Mouse (Mus musculus): ENCODE data around the gene Apex1. TPM values are rescaled to one million over a fixed set of nuclear protein-coding genes. Genes with fewer than 3 reads are reported as not detected.
"Not testable (repeated sequence)": the region's sequence is repeated elsewhere in the genome, so short reads cannot be mapped to it uniquely, and the experiment has no call there.

Apex1 gene
- 246 and 285 TPM in 2 replicates for total RNA-seq (2015)
- 189 and 223 TPM in 2 replicates for total RNA-seq (2017)

DNA sequence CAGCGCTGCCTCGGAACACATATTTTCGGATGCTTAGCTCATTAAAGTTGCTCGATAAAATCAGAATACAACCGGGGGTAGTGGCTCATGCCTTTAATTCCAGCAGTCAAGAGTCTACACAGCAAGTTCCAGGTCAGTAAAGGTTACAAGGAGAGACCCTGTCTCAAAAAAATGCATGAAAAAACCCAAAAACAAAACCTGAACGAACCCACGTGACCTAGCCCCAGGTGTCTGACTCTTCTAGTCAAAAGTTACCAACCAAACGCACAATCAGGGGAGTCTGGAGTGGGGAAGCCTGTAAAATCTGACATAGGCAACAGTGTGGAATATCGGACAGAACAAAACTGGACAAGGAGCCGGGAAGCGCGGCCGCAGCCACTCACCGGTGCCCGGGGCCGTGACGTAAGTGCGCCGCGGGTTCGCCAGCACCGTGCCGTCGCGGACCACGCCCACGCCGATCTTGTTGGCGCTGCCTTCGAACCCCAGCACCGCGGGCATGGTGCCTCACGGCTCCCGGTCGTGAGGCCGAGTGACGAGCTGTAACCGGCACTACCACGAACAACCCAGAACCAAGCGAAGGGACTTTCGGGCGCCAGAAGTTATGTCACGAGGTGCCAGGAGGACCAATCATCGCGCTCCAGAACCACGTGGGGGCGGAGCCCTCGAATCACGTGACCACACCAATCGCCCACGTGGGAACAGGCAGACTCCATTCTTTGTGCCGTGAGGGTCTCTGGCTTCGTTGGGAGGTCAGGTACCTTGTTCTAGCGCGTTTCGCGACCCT is at the start of gene Apex1, which contains the start of gene Osgep:
Gene Apex1, plus strand, starts transcription at position 688 of the 784 bp plus-strand sequence.
Gene Osgep, minus strand, starts transcription at position 613 of the 784 bp plus-strand sequence.
- ATAC-seq (replicated peaks; ENCODE audit: poor library complexity): peak; percentile 86

DNA sequence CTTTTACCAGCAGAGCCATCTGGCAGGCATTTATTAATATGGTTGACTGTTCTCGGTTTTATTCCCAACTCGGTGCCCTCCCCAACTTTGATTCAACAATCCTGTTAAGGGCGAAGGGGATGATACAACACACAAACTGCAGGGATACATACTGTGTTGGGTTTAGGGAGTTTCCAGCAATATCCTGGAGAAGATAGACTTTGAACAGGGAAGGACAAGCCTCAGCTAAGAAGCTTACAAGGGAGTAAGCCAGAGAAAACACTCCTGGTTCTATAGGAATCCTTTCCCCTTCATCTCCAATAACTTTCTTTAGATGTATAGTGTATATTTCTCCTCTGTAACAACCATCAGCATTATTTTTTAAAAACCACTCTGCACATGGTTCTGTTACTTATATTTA is 49.6 kb upstream of the Apex1 start:
- no peak for ATAC-seq (replicated peaks; ENCODE audit: poor library complexity)

DNA sequence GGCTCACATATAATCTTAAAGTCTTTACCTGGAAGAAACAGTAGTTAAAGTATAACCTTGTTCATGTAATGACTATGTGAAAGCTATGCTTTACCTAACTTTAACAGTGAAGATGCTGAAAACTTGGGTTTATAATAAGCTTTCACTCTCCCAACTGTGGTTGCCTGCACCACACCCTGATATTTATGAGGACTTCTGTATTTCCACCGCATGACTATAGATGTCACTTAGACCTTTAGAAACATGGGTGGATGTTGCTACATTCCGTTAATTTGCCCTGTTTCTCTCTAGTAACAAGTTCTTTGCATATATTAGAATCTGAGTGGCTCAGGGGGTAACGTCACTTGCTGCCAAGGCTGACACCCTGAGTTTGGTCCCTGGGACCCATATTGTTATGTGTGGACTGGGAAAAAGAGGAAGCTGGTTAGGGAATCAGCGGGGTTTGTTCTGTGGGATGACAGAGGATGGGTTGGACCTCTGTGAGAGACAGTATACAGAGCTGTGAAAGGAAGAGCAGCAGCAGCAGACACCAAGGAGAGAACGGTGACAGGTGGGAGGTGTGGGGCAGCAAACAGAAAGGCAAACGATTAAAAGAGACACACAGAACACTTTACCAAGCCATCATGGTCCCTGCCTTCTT is 49.1 kb upstream of the Apex1 start:
- peak; percentile 52 for ATAC-seq (replicated peaks; ENCODE audit: poor library complexity)

DNA sequence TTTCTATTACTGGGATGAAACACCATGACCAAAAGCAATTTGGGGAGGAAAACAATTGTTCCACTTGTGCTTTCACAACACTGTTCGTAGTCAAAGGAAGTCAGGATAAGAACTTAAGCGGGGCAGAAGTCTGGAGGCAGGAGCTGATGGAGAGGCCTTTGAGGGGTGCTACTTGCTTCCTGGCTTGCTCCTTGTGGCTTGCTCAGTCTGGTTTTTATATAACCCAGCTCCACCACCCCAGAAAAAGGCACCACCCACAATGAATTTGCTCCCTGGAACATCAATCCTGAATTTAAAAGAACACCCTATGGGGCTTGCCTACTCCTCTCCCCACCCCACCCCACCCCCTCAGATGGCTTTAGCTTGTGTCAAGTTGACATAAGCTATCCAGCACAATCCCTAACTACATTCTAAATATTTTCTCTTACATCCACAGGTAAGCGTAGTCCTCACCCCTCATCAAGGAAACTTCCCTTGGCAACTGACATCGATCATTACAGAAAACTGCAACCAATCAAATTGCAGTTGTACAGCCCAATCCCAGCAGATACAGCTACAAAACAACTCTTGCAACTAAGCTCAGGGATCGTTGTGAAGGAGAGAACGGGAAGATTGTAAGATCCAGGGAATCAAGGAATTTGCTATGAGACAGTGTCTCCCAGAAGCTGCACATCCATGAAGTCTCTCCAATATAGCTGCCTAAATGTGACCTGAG is 48.4 kb upstream of the Apex1 start:
- no peak for ATAC-seq (replicated peaks; ENCODE audit: poor library complexity)

DNA sequence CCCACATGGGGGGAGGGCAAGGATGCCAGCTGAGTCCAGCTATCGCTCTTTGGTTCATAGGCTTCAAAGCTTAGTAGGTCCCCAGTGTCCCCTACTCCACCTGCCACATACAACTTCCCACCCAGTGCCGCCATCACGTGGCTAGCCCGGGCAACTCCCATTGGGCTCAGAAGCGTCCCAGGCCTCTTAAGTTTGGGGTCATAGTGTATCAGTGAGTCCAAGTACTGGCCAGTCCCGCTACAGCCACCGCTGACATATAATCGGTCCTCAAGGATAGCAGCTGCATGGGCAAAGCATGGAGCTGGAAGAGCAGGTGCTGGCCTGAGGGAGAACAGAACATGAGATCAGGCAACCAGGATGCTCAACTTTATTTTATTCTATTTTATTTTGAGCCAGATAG is 33.1 kb upstream of the Apex1 start:
- no peak for ATAC-seq (replicated peaks; ENCODE audit: poor library complexity)

DNA sequence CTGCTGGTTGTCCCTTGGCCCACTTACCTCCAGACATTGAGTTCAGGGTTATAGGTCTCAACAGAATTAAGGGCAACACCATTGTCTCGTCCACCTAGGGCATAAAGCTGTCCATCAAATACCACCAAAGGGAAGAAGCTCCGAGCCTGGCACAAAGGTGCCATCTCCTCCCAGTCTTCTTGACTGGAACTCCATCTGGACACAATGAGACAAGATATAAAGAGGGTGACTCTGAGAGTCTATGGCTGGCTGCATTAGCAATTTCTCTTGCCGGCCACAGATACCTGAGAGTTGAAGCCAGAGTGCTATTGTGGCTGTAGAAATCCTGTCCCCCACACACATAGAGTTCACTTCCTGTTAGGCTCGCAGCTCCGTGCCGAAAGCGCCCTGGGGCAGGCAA is 32.7 kb upstream of the Apex1 start:
- peak; percentile 21; the same call in 1 of the 2 replicates for ATAC-seq (replicated peaks; ENCODE audit: poor library complexity)

DNA sequence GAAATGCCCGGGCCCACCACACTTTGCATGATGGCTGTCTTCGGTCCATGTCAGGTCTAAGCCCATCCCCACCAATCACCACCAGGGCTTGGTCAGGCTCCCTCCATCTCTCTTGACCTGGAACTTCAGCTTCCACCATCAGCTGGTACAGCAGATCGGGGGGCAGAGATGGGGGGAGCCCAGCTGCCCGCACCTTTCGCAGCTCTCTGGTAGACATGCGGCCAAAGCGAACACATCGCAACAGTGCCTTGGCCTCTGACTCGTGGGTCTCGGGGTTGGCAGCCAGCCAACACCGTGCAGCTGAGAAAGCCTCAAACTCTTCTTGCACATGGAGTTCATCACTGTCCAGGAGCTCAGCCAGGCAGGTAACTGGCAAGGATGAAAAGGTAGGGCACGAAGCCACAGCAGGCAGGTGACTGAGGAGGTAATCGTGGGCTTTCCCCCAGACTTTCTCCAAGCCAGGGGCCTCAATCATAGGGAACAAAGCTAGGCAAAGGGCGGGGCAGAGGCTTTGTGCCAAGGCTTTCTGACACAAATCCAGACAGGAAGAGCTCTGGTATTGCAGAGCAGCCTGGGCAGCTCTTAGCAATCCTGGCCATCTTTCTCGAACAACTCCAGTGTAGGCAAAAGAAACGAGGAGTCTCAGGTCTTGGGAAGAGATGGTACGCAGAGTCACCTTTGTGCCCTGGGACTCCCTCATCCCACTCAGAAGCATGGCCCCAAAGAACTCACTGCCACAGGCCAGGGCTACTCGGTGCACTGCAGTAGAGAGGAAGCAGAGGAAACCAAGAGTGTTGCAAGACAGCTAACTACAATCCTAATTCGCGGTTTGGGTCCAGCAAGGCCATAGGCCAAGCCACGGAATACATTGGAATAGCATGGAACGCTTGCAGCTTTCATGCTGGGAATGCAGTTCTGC is 32.0 kb upstream of the Apex1 start:
- peak; percentile 67 for ATAC-seq (replicated peaks; ENCODE audit: poor library complexity)

DNA sequence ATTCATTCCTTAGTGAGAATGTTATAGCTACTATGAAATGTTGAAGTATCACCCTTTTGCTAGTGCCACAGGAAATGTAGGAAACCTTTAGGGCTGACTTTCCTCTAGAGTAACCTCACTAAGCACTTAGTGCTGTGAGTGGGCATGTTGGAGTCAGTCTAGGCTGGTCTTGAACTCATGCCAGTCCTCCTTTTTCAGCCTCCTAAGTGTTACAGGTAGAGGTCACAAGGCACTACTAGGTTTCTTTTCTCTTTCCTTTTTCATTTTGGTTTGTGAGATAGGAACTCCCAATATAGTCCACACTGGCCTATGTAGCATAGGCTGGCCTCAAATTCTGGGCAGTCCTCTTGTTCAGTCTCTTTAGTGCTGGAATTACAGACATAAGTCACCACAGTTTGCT is 29.4 kb upstream of the Apex1 start:
- ATAC-seq (replicated peaks; ENCODE audit: poor library complexity): no peak

DNA sequence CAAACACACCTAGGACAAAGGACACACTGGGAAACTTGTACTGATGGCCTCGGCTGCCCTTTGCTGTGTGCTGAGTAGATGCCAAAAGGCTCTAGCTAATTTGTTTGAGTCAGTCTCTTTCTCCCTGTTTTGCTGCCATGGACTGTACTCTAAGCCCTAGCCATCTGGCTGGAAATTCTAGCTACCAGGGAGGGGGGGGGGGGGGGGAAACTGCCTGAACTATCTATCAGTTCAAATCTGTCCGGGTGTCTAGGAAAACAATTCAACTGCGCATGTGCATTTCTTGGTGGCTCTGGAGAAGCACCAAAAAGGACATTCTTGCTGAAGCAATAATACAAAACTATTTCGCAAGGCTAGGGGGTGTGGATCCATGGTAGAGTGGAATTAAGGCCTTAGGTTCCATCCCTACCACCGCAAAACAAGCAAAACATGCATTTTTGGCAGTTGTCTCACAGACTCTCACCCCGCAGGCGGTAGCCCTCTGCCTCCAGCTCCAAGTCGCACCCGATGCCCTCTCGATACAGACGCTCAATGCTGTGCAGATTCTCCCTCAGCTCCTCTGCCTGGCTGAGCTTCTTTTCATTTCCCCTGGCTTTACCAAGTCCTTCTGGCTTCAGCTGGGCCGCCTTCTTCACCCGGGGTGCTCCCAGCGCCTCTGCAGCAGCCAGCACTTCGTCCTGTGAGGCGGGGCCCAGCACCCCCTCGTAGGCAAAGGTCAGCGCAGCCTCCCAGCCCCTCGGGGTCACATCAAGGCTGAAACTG is 28.6 kb upstream of the Apex1 start:
- ATAC-seq (replicated peaks; ENCODE audit: poor library complexity): peak; percentile 58

DNA sequence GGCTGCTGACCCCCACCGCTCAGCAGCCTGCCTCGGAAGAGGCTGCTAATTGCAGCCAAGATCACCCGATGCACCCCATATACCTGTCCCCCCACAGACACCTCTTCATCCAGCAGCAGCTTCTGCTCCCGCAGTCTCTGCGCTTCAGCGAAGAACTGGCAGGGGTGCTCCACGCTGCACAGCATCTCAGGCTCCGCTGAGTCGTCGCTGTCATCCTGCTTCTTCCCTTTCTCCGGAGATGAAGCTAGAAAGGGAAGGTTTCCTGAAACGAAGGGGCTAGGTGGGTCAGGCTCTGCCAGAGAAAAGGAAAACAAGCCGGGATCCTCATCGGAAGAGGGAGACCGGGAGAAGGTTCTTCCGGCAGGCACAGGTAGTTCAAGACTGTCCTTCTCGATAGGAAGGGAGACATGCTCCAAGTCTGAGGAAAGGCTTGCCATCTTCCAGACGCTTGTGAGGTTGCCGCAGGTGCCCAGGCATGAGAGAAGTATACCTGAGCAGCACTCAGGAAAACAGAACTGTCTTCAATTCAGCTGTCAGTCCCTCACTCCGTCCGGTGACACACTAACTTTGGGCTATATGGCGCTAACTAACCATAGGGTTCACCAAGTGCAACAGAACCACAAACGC is 27.9 kb upstream of the Apex1 start:
- ATAC-seq (replicated peaks; ENCODE audit: poor library complexity): no peak

DNA sequence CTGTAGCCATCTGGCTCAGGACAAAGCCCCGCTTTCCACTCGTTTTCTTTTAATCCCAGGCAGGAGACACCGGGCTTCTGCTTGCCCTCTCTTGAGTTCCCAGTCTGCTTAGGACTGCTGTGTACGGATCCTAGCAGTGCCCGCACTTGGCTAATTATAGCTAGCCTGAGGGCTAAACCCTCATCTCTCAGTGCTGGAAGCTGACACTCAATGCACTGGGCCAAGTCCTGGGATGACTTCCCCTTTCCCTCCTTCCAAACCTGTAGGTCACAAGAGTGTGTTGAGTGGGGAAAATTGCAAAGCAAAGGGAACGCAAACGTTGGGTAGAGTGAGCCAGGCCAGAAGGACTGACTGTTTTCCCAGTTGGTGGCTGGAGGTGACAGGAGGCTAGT is 27.4 kb upstream of the Apex1 start, which contains the start of gene Klhl33:
Gene Klhl33, minus strand, starts transcription at position 134 of the 392 bp plus-strand sequence.
- peak; percentile 24; the same call in 1 of the 2 replicates for ATAC-seq (replicated peaks; ENCODE audit: poor library complexity)

DNA sequence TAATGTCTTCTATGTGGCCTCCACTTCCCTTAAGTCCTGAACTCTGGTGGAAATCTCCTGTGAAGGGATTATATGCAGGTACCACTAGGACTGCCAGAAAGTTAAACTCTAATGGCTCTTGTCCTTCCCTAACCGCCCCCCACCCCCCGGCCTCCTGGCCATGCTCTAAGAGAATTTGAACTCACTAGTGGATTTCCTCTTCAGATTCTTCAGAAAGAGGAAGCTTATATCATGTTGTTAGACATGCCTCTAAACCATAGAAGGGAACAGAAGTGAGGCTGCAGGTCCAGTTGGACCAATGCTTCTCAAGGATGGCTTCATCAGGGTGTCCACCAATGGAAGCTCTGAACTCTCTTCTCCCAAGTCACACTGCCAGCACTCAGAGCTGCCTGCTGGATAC is 26.8 kb upstream of the Apex1 start:
- peak; percentile 27 for ATAC-seq (replicated peaks; ENCODE audit: poor library complexity)

DNA sequence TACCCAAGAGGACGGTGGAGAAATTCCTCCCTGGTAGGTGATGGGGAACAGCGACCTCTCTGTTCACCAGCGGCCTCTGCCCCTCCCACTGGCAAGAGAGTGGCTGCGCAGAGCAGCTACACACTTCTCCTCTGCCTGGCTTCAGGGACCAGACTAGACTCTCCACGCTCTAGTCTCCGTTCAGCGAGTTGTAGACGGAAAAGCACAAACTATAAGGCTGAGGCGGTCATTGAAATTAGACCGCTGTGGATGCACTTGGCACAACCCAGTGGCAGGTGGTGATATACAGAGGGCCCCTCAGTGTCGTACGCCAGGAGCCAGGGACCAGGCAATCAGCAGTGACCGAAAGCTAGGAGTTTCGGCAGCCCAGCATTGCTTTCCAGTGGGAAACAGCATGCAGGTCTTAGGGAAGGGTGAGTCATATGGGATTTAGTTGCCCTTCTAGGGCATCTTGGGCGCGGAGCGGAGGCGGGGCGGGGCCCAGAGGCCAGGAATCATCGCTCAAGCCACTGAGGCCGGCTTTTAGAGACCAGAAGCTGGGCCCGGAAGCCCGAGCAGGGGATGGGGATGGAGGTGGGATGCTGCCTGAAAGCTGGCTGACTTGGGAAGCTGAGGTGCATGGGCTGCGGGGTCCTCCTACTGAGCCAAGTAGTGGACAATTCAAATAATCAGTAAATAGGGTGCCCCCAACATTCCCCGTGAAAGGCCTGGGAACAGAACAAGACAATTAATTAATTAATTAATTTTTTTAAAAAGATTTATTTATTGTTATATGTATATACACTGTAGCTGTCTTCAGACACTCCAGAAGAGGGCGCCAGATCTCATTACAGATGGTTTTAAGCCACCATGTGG is 20.6 kb upstream of the Apex1 start:
- ATAC-seq (replicated peaks; ENCODE audit: poor library complexity): peak; percentile 98

DNA sequence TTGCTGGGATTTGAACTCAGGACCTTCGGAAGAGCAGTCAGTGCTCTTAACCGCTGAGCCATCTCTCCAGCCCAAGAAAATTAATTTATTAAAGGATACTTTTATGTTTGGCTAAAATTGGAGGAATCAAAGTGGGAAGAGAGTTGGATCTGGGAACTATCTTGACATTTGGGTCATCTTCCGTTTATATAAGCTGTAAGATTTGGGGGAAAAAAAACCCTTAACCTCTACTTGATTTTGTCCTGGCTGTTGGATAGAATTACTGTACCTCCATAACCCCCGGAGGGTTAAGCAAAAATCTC is 20.0 kb upstream of the Apex1 start:
- ATAC-seq (replicated peaks; ENCODE audit: poor library complexity): no peak

DNA sequence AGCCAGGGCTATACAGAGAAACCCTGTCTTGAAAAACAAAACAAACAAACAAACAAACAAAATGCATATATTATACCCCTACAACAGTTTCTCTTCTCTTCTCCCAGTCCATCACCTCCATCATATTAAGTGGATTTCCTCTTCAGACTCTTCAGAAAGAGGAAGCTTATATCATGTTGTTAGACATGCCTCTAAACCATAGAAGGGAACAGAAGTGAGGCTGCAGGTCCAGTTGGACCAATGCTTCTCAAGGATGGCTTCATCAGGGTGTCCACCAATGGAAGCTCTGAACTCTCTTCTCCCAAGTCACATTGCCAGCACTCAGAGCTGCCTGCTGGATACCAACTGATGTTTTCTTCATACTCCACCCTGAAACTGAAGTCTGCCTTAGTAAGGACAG is 19.4 kb upstream of the Apex1 start:
- ATAC-seq (replicated peaks; ENCODE audit: poor library complexity): peak; percentile 59

DNA sequence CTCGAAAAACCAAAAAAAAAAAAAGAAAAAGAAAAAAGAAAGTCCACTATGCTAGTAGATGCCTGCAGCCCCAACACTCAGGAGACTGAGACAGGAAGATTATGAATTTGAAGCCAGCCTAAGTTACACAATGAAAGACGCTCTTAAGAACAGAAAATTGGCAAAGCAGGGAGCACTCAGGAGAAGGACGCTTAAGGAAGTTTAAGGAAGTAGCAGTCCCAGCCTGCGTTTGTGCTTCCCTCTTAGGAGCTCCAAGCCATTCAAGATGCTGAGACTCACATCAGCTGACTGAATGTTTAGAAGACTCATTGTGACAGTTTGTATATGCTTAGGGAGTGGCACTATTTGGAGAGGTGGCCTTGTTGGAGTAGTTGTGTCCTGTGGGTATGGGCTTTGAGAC is 16.6 kb upstream of the Apex1 start:
- ATAC-seq (replicated peaks; ENCODE audit: poor library complexity): no peak

DNA sequence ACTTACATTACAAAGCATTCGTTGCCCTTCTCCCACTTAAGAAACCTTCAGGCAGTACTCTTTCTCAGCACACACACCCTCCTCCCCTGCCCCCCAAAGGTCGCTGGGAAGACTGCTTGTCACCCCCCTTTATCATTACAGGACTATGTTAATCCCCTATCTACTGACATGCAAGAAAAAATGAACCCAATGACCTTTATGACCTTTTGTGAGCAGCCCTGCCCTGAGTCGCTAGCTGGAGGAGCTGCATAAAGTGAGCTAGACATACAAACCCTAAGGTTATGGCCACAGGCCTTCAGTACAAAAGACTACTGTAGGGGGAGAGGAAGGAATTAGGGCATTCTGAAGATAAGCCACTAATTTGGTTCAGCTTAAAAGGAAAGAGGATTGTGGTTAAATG is 13.4 kb upstream of the Apex1 start:
- no peak for ATAC-seq (replicated peaks; ENCODE audit: poor library complexity)

DNA sequence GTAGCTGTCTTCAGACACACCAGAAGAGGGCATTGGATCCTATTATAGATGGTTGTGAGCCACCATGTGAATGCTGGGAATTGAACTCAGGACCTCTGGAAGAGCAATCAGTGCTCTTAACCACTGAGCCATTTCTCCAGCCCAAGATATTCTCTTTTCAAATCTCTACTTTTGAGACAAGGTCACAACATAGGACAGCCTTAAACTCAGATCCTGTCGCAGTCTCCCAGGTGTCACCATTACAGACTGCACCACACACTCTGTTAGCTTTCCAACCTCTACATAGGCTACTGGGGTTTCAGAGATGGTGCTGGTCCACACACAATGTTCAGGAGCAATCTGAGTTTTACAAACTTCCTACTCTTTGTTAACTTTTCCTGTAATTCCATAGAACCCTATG is 1.3 kb upstream of the Apex1 start:
- ATAC-seq (replicated peaks; ENCODE audit: poor library complexity): not testable (repeated sequence)

All from megakaryocyte progenitor cell, adult 5-6 weeks (primary cell).